Mouse (Mus musculus): Measurements from ENCODE around the gene Fndc9. TPM values are rescaled to one million over a fixed set of nuclear protein-coding genes. Genes with fewer than 3 reads are reported as not detected.

Fndc9 gene
- total RNA-seq, 2 experiments from 2014 or later = not detected

DNA sequence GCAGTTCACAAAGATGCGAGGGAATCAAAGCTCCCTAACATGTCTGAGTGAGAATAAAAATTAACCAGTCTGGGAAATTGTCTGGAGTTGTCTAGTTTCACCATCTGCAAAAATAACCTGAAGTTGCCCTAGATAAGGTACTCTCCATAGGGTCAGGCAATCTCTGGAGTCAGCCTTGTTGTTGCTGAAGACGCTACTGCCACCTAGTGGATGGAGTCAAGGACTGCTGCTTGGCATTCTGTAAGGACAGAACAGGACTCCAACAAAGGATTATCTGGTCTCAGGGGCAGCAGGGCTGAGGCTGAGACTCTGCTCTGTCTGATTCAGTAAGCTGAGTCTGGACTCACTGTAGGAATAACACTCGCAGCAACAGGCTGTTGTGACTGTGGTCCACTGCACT lies 20.0 kb upstream of the Fndc9 start:
- peak; percentile 93 for TF ChIP-seq CTCF (IDR thresholded peaks at IDR 0.05)
- intact Hi-C loops (cut with DNase I) = loop anchor here (2.0 to 5.0 kb wide), 4 partner anchors 88 to 268 kb away; partner anchors contain the start of gene Gm12166
- peak overlapping the region; percentile 40 for H3K27ac ChIP-seq
- peak; percentile 50 for DNase-seq
- peak overlapping the region; percentile 54 for H3K4me3 ChIP-seq

DNA sequence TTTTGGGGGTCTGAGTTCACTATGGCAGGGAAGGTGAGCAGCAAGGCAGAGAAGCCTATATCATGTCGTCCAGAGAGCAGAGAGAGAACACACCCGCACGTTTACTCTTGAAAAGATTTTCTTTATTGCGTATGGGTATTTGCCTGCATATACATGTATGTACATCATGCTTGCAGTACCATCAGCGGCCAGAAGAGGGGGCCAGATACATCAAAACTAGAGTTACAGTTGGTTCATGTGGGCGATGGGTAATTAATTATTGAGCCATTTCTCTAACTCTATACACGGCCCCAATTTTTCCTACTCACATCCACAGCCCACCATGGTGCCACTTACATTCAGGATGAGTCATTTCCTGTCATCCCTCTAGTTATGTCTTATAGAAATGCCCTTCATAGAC lies 18.7 kb upstream of the Fndc9 start:
- intact Hi-C loops (cut with DNase I) = loop anchor here (5.0 kb wide), 3 partner anchors 89 to 269 kb away; no protein-coding TSS in a partner anchor
- TF ChIP-seq CTCF (IDR thresholded peaks at IDR 0.05) = peak; percentile 56
- no peak overlapping the region for H3K4me3 ChIP-seq
- no peak overlapping the region for H3K27ac ChIP-seq
- no peak for DNase-seq

DNA sequence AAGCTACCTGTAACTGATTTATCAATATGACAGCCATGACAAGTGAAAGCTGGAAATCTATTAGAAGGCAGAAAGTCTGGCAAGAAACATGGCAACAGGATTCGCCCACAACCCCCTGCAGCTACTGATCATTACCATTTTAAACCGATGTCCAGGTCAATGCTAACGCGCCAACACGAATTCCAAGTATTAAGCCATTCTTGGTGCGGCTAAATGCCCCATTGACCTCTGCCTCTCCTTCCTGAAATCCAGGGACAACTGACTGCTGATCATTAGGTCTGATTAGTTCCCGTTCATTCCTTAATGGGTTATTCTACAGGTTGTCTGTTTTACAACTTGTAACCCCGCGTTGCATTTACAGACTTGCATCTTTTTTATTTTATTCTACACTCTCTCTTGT lies 17.6 kb upstream of the Fndc9 start:
- intact Hi-C loops (cut with DNase I) = loop anchor here (5.0 kb wide), 3 partner anchors 90 to 270 kb away; no protein-coding TSS in a partner anchor

DNA sequence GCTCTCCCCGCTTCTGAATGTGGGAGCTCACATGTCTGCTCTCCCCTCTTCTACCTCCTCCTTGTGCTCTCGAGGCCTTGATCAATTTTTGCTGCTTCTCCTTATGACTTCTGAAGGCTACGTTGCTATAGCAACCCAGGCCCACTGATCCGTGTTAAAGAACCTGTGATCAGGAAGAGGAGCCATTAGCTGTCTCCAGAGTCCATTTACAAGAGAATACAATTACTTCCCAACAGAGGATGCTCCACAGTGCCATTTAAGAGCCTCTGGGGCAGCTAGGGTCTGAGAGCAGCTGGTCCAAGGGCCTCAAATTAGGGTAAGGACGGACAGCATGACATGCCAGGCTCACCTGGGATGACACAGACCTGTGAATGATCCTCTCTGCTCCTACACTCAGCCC lies 16.7 kb upstream of the Fndc9 start:
- DNase-seq = no peak
- no peak overlapping the region for H3K4me3 ChIP-seq
- no peak for TF ChIP-seq CTCF (IDR thresholded peaks at IDR 0.05)
- H3K27ac ChIP-seq = no peak overlapping the region
- intact Hi-C loops (cut with DNase I) = loop anchor here (5.0 kb wide), 3 partner anchors 91 to 271 kb away; no protein-coding TSS in a partner anchor

More for the DNA sequence above, 17.6 kb upstream of the Fndc9 start:
- no peak for DNase-seq
- Histone ChIP-seq H3K27ac (no peak overlapping the region), H3K4me3 (no peak overlapping the region)
- TF ChIP-seq CTCF (IDR thresholded peaks at IDR 0.05) = no peak

DNA sequence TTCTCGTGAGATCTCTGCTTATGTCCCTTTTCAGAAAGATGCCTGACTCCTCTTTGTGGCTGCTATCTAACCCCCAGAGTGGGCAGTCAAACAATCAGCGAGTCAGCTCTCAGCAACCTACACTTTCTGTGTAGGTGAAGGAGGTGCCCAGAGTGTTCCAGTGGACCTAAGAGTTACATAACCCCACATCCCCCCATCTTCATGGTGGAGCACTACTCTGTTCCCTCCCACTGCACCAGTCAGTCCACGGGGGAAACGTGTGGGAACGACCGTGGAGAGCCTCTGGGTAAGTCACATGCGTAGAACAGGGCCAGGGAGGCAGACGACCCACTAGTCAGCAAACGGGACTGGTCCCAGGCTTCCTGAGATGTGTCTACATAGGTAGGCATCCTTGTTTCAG lies 16.0 kb upstream of the Fndc9 start:
- intact Hi-C loops (cut with DNase I) = loop anchor here (5.0 kb wide), 3 partner anchors 92 to 272 kb away; no protein-coding TSS in a partner anchor
- no peak for DNase-seq

DNA sequence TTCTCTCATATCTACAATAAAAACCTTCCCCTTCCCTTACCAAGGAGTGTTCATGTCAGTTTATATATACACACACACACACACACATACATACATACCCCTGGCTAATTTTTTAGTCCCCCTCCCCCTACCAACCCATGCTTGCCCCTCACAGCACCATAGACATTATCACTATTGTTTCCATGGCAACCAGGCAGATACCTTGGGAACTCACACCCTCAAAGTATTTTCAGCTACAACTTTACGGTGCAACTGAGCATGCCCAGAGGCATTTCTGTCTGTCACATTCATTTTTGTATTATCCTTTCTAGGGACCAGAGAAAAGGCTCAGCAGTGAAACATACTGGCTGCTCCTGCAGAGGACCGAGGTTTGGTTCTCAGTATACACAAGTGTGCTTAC lies 15.1 kb upstream of the Fndc9 start:
- intact Hi-C loops (cut with DNase I) = no loop called here
- TF ChIP-seq CTCF (IDR thresholded peaks at IDR 0.05) = no peak
- H3K4me3 ChIP-seq = no peak overlapping the region
- no peak for DNase-seq
- no peak overlapping the region for H3K27ac ChIP-seq

More for the DNA sequence above, 16.0 kb upstream of the Fndc9 start:
- Histone ChIP-seq H3K27ac (no peak overlapping the region), H3K4me3 (no peak overlapping the region)
- TF ChIP-seq CTCF (IDR thresholded peaks at IDR 0.05) = no peak

DNA sequence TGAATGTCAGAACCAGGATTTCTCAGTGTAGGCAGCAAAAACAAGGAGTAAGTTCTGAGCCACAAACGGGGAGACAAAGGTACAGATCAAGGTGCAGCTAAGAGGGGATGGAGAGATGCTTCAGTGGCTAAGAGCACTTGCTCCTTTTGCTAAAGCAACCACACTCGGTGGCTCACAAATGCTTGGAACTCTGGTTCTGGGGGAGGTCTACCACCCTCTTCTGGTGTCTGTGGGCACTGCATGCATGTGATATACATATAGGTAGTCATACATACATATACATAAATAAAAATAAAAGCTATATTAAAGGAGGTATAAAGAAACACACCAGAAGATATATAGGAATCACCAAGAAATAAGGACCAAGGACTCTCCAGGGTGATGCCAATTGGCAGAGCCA lies 11.8 kb upstream of the Fndc9 start:
- intact Hi-C loops (cut with DNase I) = no loop called here
- no peak overlapping the region for H3K27ac ChIP-seq
- no peak overlapping the region for H3K4me3 ChIP-seq
- DNase-seq = no peak
- TF ChIP-seq CTCF (IDR thresholded peaks at IDR 0.05) = peak; percentile 20; the same call in 1 of the 2 replicates

DNA sequence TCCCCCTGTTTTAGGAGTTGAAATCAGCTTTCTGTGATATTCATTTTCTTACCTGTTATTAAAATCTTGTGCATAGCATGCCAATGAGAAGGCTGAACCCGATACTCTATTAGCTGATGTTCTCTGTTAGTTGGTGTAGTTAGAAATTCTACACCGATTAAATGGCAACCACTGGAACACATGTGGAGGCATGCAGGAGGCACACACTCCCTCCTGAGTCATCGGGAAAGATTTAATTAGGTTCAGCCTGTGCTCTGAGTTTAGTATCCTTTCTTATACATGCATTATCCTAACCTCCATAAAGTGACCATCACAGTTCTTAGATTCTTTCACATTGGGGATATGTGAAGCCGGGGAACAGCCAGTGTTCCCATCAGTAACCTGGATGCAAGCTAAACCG lies 10.0 kb upstream of the Fndc9 start:
- Histone ChIP-seq H3K27ac (no peak overlapping the region), H3K4me3 (no peak overlapping the region)
- intact Hi-C loops (cut with DNase I) = no loop called here
- no peak for DNase-seq
- TF ChIP-seq CTCF (IDR thresholded peaks at IDR 0.05) = no peak

DNA sequence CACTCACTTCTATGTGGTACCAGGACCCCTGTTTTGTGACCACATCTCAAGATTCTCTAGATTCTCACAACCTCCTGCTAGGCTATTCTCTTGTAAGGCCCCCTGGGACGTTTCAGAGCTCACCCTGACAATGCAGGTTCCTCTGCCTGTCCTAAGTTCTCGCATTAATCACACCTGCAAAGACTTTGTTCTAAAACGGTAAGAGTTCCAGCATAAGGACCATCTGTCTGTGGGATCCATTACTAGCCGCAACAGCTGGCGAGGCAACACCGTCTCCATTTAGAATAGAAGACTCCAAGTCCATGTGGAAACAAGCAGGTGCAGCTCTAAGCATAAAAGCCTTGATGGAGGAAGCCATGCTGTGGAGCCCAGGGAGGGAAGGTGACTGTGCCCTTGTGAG lies 5.1 kb upstream of the Fndc9 start:
- intact Hi-C loops (cut with DNase I) = no loop called here
- TF ChIP-seq CTCF (IDR thresholded peaks at IDR 0.05) = no peak

DNA sequence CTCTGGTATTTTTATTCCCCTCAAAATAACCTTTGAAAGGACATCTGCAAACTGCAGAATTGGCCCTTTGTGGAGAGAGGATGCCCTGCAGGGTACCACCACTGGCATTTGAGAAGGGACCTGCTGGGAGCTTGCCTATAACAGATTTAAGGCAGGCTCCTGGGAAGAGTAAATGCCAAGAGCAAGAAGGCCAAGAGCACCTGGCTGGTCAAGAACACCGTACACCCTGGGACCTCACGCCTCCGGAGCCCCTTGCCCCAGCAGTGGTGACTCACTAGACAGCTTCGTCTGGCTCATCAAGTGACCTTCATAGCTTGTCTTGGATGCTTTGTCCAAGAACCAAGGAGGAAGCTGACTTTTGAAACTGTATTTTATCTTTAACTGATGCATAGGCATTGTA lies 2.5 kb upstream of the Fndc9 start:
- intact Hi-C loops (cut with DNase I) = no loop called here
- Histone ChIP-seq H3K4me3 (no peak overlapping the region), H3K27ac (no peak overlapping the region)
- TF ChIP-seq CTCF (IDR thresholded peaks at IDR 0.05) = no peak
- DNase-seq = no peak

More for the DNA sequence above, 5.1 kb upstream of the Fndc9 start:
- Histone ChIP-seq H3K27ac (no peak overlapping the region), H3K4me3 (no peak overlapping the region)
- no peak for DNase-seq

DNA sequence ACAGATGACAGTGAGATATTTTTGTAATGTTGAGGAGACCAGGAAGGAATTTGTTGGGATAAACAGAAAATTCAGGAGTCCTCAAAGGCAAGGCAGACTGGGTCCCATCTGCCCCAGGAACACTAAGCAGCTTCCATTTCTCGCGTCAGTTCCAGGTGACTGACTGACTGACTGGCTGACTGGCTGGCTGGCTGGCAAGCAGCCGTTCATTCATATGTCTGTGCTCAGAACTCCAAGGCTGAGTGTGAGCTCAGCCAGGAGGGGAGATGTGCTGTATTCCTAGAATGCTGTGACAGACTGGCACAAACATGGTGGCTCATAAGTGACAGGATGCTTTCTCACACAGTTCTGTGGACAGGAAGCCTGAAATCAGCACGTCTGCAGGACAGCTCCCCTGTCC lies 1.4 kb upstream of the Fndc9 start:
- no peak overlapping the region for H3K4me3 ChIP-seq
- no peak for DNase-seq
- intact Hi-C loops (cut with DNase I) = no loop called here
- TF ChIP-seq CTCF (IDR thresholded peaks at IDR 0.05) = no peak
- no peak overlapping the region for H3K27ac ChIP-seq

DNA sequence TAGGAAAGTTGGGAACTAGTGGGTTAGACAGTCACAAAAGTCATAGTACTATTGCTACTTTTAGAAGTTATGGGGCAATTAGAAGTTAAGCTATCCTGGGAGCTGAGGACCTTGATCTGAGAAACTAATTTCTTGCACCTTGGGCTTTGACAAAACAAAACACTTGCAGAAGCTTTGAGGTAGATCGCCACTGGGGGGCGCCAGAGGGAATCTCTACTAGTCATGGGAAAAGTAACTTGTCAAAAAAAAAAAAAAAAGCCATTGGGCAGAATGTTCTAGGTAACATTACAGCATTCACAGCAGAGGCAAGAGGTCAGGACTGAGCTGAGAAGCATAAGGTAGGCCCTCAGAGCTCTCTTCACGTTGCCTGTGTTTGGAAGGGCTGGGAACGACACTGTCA lies 1.6 kb downstream of the Fndc9 start:
- Histone ChIP-seq H3K4me3 (no peak overlapping the region), H3K27ac (no peak overlapping the region)
- peak; percentile 65 for TF ChIP-seq CTCF (IDR thresholded peaks at IDR 0.05)
- intact Hi-C loops (cut with DNase I) = no loop called here
- peak; percentile 66 for DNase-seq

DNA sequence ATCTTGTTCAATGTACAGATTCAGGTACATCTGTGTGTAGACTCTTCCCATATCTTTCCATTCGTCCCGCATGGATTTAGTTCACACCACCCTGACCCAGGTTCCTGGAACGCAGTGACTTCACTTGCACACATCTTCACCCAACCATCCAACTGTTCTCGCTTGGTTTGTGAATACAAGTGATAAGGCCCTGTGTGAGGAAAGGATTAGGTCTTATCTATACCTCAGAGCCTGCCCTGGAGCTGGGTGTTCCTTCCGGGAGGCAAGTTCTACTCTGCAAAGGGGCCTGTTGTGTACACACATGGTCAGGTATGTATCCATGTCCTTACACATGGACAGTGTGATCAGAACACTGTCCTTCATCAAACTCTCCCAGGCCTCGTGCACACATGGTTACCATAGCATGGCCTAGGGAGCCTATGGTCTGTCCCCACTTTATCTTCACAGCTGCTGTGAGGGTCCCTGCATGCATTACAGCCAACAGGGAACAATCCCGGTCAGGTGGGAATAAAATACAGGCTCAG lies 5.9 kb downstream of the Fndc9 start:
- H3K4me3 ChIP-seq = no peak overlapping the region
- DNase-seq = no peak
- intact Hi-C loops (cut with DNase I) = no loop called here
- H3K27ac ChIP-seq = no peak overlapping the region
- TF ChIP-seq CTCF (IDR thresholded peaks at IDR 0.05) = no peak

DNA sequence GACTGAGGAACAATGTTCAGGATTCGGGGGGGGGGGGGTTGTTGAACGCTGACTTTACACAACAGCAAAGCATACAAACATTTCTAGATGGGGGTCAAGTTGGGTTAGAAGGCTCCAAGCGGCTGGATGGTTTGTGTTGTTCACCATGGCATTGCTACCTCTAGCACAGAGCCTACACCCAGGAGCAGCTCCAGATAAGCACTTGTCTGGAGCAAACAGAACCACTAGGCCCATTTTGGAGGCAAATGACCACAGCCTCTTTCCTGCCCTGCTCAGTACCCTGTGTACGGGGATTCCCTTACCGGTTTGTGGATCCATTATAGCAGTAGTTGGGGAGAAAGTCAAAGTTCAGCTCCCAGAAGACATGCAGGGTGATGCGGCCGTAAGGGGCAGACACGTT lies 6.7 kb downstream of the Fndc9 start:
- no peak for TF ChIP-seq CTCF (IDR thresholded peaks at IDR 0.05)
- no peak for DNase-seq
- H3K4me3 ChIP-seq = no peak overlapping the region
- intact Hi-C loops (cut with DNase I) = no loop called here
- H3K27ac ChIP-seq = no peak overlapping the region
